Mouse (Mus musculus) heart, embryonic 15.5 days (tissue): Measurements from ENCODE around the gene Ptgis. TPM values are rescaled to one million over a fixed set of nuclear protein-coding genes. Genes with fewer than 3 reads are reported as not detected.

Experiments
- ATAC-seq: fragments of 200-750 bp; cut with Nextera tagmentation; replicated peaks from 2 replicates; pipeline ENCODE4 v1.8.0; 2017; ENCODE audit warnings: low read depth, moderate TSS enrichment; ENCODE audit not compliant: insufficient number of reproducible peaks, insufficient read depth, low FRiP score
- H3K27ac ChIP-seq: fragments of 300-500 bp; sonication (generic); 2 replicates; pipeline ENCODE4 v1.5.1; 2015; ENCODE audit warnings: mild to moderate bottlenecking, inconsistent platforms
- H3K27me3 ChIP-seq: fragments of 300-500 bp; sonication (generic); 2 replicates; pipeline ENCODE4 v1.6.1; 2015; ENCODE audit warnings: inconsistent platforms
- H3K36me3 ChIP-seq: fragments of 300-500 bp; sonication (generic); 2 replicates; pipeline ENCODE4 v1.6.1; 2015; ENCODE audit warnings: mild to moderate bottlenecking, inconsistent platforms
- H3K4me1 ChIP-seq: fragments of 300-500 bp; sonication (generic); replicated peaks from 2 replicates; pipeline ENCODE4 v1.6.1; 2015; ENCODE audit warnings: inconsistent platforms
- H3K4me2 ChIP-seq: fragments of 300-500 bp; sonication (generic); 2 replicates; pipeline ENCODE4 v1.6.1; 2015; ENCODE audit warnings: inconsistent platforms, mild to moderate bottlenecking, moderate library complexity
- H3K4me3 ChIP-seq: fragments of 300-500 bp; sonication (generic); 2 replicates; pipeline ENCODE4 v1.5.1; 2015; ENCODE audit warnings: mild to moderate bottlenecking, inconsistent platforms
- H3K9ac ChIP-seq: fragments of 300-500 bp; sonication (generic); 2 replicates; pipeline ENCODE4 v1.6.1; 2015; ENCODE audit warnings: mild to moderate bottlenecking, inconsistent platforms
- H3K9me3 ChIP-seq: fragments of 300-500 bp; sonication (generic); replicated peaks from 2 replicates; pipeline ENCODE4 v1.6.1; 2016; ENCODE audit warnings: inconsistent platforms
- WGBS: fragments of 180-500 bp; shearing (Covaris S2); methylation state at CpG from one replicate; pipeline ENCODE4 v1.1.7; 2015; ENCODE audit warnings: mixed read lengths; 5-methylcytosine and 5-hydroxymethylcytosine counted together
- polyA plus RNA-seq: library from polyadenylated mRNA; unstranded; fragments of >200 nt; fragmentation: Nextera tagmentation; extraction: Ambion mirVana; gene quantifications from 2 replicates; pipeline ENCODE4 v1.2.1, GENCODE M21; 2015

The Ptgis gene
- polyA plus RNA-seq, 1 experiment from 2014 or later, result 22.5 TPM

- Histone ChIP-seq H3K27me3 (peaks cover 27% of the 10 kb centered on the region), H3K4me2 (no peak overlapping the region), H3K27ac (no peak overlapping the region), H3K4me3 (no peak overlapping the region), H3K9ac (no peak overlapping the region), H3K4me1 (peaks cover 8% of the 10 kb centered on the region), H3K36me3 (no peaks in the 10 kb centered on the region), H3K9me3 (no peaks in the 10 kb centered on the region)
- ATAC-seq, result no peak
- 17% methylated on average over 14 of the region's 14 CpGs for WGBS
Observed at GRCm38 (mm10) chr2:167144439-167145307, 95.7 kb downstream of the Ptgis start.

GRCm38 (mm10) chr2:167143914-167144313 is 96.5 kb downstream of the Ptgis start:
- H3K36me3 ChIP-seq, result no peaks in the 10 kb centered on the region
- H3K4me1 ChIP-seq, result peaks cover 10% of the 10 kb centered on the region
- no peak overlapping the region for H3K9ac ChIP-seq
- no peaks in the 10 kb centered on the region for H3K9me3 ChIP-seq
- 56% methylated on average over 2 of the region's 2 CpGs for WGBS
- no peak for ATAC-seq
- no peak overlapping the region for H3K4me2 ChIP-seq
- no peak overlapping the region for H3K27ac ChIP-seq
- peaks cover 27% of the 10 kb centered on the region for H3K27me3 ChIP-seq
- H3K4me3 ChIP-seq, result no peak overlapping the region

- 99% methylated on average over 3 of the region's 3 CpGs for WGBS
- H3K4me3 ChIP-seq, result no peak overlapping the region
- H3K36me3 ChIP-seq, result no peaks in the 10 kb centered on the region
- no peak overlapping the region for H3K4me2 ChIP-seq
- peaks cover 6% of the 10 kb centered on the region for H3K4me1 ChIP-seq
- H3K9me3 ChIP-seq, result no peaks in the 10 kb centered on the region
- H3K27ac ChIP-seq, result no peak overlapping the region
- peaks cover 27% of the 10 kb centered on the region for H3K27me3 ChIP-seq
- no peak for ATAC-seq
- H3K9ac ChIP-seq, result no peak overlapping the region
Observed at GRCm38 (mm10) chr2:167142282-167142681, 98.1 kb downstream of the Ptgis start.

GRCm38 (mm10) chr2:167141810-167142209 is 98.6 kb downstream of the Ptgis start:
- no peak overlapping the region for H3K27ac ChIP-seq
- no peak for ATAC-seq
- H3K4me1 ChIP-seq, result peaks cover 6% of the 10 kb centered on the region
- H3K9me3 ChIP-seq, result no peaks in the 10 kb centered on the region
- H3K9ac ChIP-seq, result no peak overlapping the region
- H3K4me2 ChIP-seq, result no peak overlapping the region
- H3K36me3 ChIP-seq, result no peaks in the 10 kb centered on the region
- WGBS, result 53% methylated on average over 4 of the region's 4 CpGs
- H3K4me3 ChIP-seq, result no peak overlapping the region
- H3K27me3 ChIP-seq, result peaks cover 27% of the 10 kb centered on the region

Other genes starting within 250 kb of the Ptgis start
- 50.9 and 57.6 TPM in 2 replicates for gene Stau1, start 244.3 kb downstream of the Ptgis start, polyA plus RNA-seq
- 24.2 and 31.0 TPM in 2 replicates for gene Ddx27, start 225.4 kb downstream of the Ptgis start, polyA plus RNA-seq
- gene Znfx1, start 177.6 kb downstream of the Ptgis start, polyA plus RNA-seq, result 6.2 and 8.3 TPM in 2 replicates
- 0.60 and 0.62 TPM in 2 replicates for gene Kcnb1, start 50.4 kb downstream of the Ptgis start, polyA plus RNA-seq
- 11.7 and 12.7 TPM in 2 replicates for gene B4galt5, start 108.6 kb upstream of the Ptgis start, polyA plus RNA-seq
- 14.9 and 21.5 TPM in 2 replicates for gene Slc9a8, start 181.1 kb upstream of the Ptgis start, polyA plus RNA-seq